Mouse (Mus musculus) regulatory T cell (primary cell): ENCODE measurements around the gene Dab2.

ENCODE experiments used
- in situ Hi-C: fragments of 300-600 bp; cut with MboI, MseI; formaldehyde crosslinking; loops from one replicate; pipeline ENCODE4 v1.15.1; 2025; ENCODE audit warnings: high pct_unique_total_duplicates

Gene Dab2

GRCm38 (mm10) chr15:6390657-6391056, 91.1 kb downstream of the Dab2 start:
- in situ Hi-C loops: no loop called here

- in situ Hi-C loops: no loop called here
Measured at GRCm38 (mm10) chr15:6391886-6392285, 92.3 kb downstream of the Dab2 start.

GRCm38 (mm10) chr15:6393624-6394023, 94.0 kb downstream of the Dab2 start:
- in situ Hi-C loops: no loop called here

GRCm38 (mm10) chr15:6398211-6398610, 98.6 kb downstream of the Dab2 start:
- in situ Hi-C loops: no loop called here

GRCm38 (mm10) chr15:6398881-6399280, 99.3 kb downstream of the Dab2 start:
- in situ Hi-C loops: no loop called here

GRCm38 (mm10) chr15:6400115-6400514, 100.5 kb downstream of the Dab2 start:
- in situ Hi-C loops: no loop called here

- in situ Hi-C loops: no loop called here
Measured at GRCm38 (mm10) chr15:6402433-6402832, 102.8 kb downstream of the Dab2 start.

GRCm38 (mm10) chr15:6404172-6404571, 104.6 kb downstream of the Dab2 start:
- in situ Hi-C loops: no loop called here

- in situ Hi-C loops: no loop called here
Measured at GRCm38 (mm10) chr15:6406771-6407170, 107.2 kb downstream of the Dab2 start.

GRCm38 (mm10) chr15:6409031-6409430, 109.4 kb downstream of the Dab2 start:
- in situ Hi-C loops: no loop called here

- in situ Hi-C loops: no loop called here
Measured at GRCm38 (mm10) chr15:6410161-6410560, 110.6 kb downstream of the Dab2 start.

GRCm38 (mm10) chr15:6411334-6411733, 111.7 kb downstream of the Dab2 start:
- in situ Hi-C loops: no loop called here

GRCm38 (mm10) chr15:6415317-6415716, 115.7 kb downstream of the Dab2 start:
- in situ Hi-C loops: no loop called here

- in situ Hi-C loops: no loop called here
Measured at GRCm38 (mm10) chr15:6431777-6432176, 132.2 kb downstream of the Dab2 start.

GRCm38 (mm10) chr15:6432411-6432810, 132.8 kb downstream of the Dab2 start:
- in situ Hi-C loops: no loop called here

GRCm38 (mm10) chr15:6435281-6435680, 135.7 kb downstream of the Dab2 start:
- in situ Hi-C loops: no loop called here

- in situ Hi-C loops: no loop called here
Measured at GRCm38 (mm10) chr15:6435773-6436172, 136.2 kb downstream of the Dab2 start.

GRCm38 (mm10) chr15:6438685-6439084, 139.1 kb downstream of the Dab2 start:
- in situ Hi-C loops: no loop called here

- in situ Hi-C loops: loop anchor here (10.0 kb wide), 1 partner anchor 430 kb away; no protein-coding TSS in a partner anchor
Measured at GRCm38 (mm10) chr15:6444452-6444851, 144.9 kb downstream of the Dab2 start.

GRCm38 (mm10) chr15:6445135-6445534, 145.5 kb downstream of the Dab2 start, which contains the start of gene C9:
Gene C9, plus strand, starts transcription at chr15:6445327.
- in situ Hi-C loops: loop anchor here (5.0 to 10.0 kb wide), 2 partner anchors 208 to 430 kb away; no protein-coding TSS in a partner anchor

- in situ Hi-C loops: loop anchor here (5.0 to 10.0 kb wide), 2 partner anchors 209 to 431 kb away; no protein-coding TSS in a partner anchor
Measured at GRCm38 (mm10) chr15:6446181-6446580, 146.6 kb downstream of the Dab2 start.

GRCm38 (mm10) chr15:6448892-6449291, 149.3 kb downstream of the Dab2 start:
- in situ Hi-C loops: loop anchor here (5.0 to 10.0 kb wide), 2 partner anchors 212 to 434 kb away; no protein-coding TSS in a partner anchor

- in situ Hi-C loops: no loop called here
Measured at GRCm38 (mm10) chr15:6454461-6454860, 154.9 kb downstream of the Dab2 start.

- in situ Hi-C loops: no loop called here
Measured at GRCm38 (mm10) chr15:6461381-6461780, 161.8 kb downstream of the Dab2 start.
